Mouse (Mus musculus) yolk sac, embryonic 10.5 days (tissue): ENCODE results near the gene Slc2a5.

Experiments used
- DNase-seq: peaks from one replicate; pipeline ENCODE4 v3.0.0-alpha.2; 2017; ENCODE audit warnings: low spot score

Slc2a5 gene

GRCm38 (mm10) chr4:150119055-150119454, at the start of gene Slc2a5:
Gene Slc2a5, plus strand, starts transcription at chr4:150119283.
- DNase-seq, result no peak

- peak; percentile 60 for DNase-seq
Measured at GRCm38 (mm10) chr4:150070136-150070535, 48.9 kb upstream of the Slc2a5 start.

GRCm38 (mm10) chr4:150072416-150073101, 46.5 kb upstream of the Slc2a5 start:
- no peak for DNase-seq

GRCm38 (mm10) chr4:150073102-150073473, 46.0 kb upstream of the Slc2a5 start:
- no peak for DNase-seq

GRCm38 (mm10) chr4:150075350-150075749, 43.7 kb upstream of the Slc2a5 start:
- DNase-seq, result no peak

GRCm38 (mm10) chr4:150076147-150076546, 42.9 kb upstream of the Slc2a5 start:
- DNase-seq, result no peak

GRCm38 (mm10) chr4:150078646-150079045, 40.4 kb upstream of the Slc2a5 start:
- DNase-seq, result no peak

- no peak for DNase-seq
Measured at GRCm38 (mm10) chr4:150079244-150079643, 39.8 kb upstream of the Slc2a5 start.

- no peak for DNase-seq
Measured at GRCm38 (mm10) chr4:150080330-150080967, 38.6 kb upstream of the Slc2a5 start.

- DNase-seq, result no peak
Measured at GRCm38 (mm10) chr4:150085366-150085765, 33.7 kb upstream of the Slc2a5 start.

GRCm38 (mm10) chr4:150086841-150087160, 32.3 kb upstream of the Slc2a5 start:
- no peak for DNase-seq

GRCm38 (mm10) chr4:150087161-150087889, 31.8 kb upstream of the Slc2a5 start, which contains the start of gene Gpr157:
Gene Gpr157, plus strand, starts transcription at chr4:150087365.
- peak; percentile 97 for DNase-seq

GRCm38 (mm10) chr4:150087890-150088530, 31.1 kb upstream of the Slc2a5 start:
- no peak for DNase-seq

- no peak for DNase-seq
Measured at GRCm38 (mm10) chr4:150089121-150089520, 30.0 kb upstream of the Slc2a5 start.

GRCm38 (mm10) chr4:150091887-150092582, 27.0 kb upstream of the Slc2a5 start:
- no peak for DNase-seq

GRCm38 (mm10) chr4:150092583-150092902, 26.5 kb upstream of the Slc2a5 start:
- DNase-seq, result no peak

GRCm38 (mm10) chr4:150093560-150094462, 25.3 kb upstream of the Slc2a5 start:
- DNase-seq, result peak; percentile 48

- no peak for DNase-seq
Measured at GRCm38 (mm10) chr4:150094463-150094789, 24.7 kb upstream of the Slc2a5 start.

- no peak for DNase-seq
Measured at GRCm38 (mm10) chr4:150096309-150096708, 22.8 kb upstream of the Slc2a5 start.

- no peak for DNase-seq
Measured at GRCm38 (mm10) chr4:150097847-150098246, 21.2 kb upstream of the Slc2a5 start.

- no peak for DNase-seq
Measured at GRCm38 (mm10) chr4:150098880-150099279, 20.2 kb upstream of the Slc2a5 start.
